Mouse (Mus musculus): ENCODE results near the gene Pou5f2. TPM values are rescaled to one million over a fixed set of nuclear protein-coding genes. Genes with fewer than 3 reads are reported as not detected.

Pou5f2 gene
- under 1 TPM; 0.21 to 0.38 TPM for total RNA-seq (2021)
- long read RNA-seq, experiment 1 = 0 reads
- long read RNA-seq, experiment 2 = 0 reads

DNA sequence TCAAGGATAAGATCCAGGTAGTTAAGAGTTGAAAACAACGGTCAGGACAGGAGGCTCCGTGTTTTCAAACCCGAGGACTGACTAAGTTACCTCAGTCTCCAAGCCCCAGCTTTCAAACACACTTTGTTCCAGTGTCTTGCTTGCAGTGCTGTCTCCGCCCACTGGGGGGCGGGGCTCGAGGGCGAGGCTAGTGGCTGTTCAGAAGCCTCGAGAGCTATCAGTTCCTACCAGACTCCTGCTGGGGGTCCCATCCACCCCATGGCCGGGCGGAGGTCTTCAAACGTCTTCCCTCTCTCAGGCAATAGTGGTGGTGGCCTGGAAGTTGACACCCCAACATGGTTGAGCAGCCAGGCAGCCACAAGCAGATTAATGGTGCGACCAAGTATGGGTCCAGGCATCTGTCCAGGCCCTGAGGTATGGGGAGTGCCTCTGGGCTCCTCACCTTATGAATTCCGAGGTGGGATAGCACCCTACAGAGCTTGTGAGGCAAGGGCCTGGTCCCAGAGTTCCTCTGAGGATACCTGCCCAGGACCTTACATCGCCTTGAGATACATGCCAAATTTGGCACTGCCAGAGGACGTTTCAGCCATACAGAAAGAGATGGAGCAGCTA lies at the start of gene Pou5f2:
Pou5f2 (plus strand) TSS at position 220 of the 612 bp plus-strand sequence.
- no peak for DNase-seq (ENCODE audit: low spot score)

DNA sequence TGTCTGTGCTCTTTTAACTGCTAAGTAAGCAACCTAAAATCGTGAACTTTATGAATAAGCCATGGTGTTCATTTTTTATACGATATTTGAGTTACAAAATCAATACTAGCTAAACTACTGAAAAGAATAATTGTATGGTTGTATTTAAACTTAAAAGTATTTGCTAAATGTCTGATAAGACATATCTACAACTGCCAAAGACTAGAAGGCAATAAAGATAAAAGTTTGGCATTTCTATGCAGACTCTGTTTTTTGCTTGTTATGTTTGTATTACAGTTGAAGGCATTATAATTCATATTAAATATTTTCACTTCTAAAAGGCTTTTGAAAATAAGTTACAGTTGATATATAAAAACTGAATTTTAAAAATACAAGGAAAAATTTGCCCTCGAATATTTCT lies 48.5 kb upstream of the Pou5f2 start:
- DNase-seq (ENCODE audit: low spot score) = no peak

DNA sequence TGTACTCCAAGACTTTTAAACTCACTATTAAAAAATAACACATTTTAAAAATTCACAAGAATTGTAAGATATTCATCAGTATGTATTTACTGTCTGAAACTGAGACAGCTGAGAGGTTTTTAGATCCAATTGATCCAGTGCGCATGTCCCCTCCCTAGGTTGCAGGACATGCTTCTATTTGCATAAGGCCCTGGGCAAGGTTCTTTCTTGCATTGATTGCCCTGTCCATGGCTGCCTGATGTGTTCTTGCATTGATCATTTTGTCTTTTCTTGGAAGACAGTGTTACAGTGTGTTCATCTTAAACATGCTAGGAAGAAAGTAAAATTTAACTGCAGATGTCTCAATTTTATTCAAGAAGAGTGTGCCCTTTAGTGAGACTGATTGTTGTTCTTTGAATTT lies 47.6 kb upstream of the Pou5f2 start:
- DNase-seq (ENCODE audit: low spot score) = no peak

DNA sequence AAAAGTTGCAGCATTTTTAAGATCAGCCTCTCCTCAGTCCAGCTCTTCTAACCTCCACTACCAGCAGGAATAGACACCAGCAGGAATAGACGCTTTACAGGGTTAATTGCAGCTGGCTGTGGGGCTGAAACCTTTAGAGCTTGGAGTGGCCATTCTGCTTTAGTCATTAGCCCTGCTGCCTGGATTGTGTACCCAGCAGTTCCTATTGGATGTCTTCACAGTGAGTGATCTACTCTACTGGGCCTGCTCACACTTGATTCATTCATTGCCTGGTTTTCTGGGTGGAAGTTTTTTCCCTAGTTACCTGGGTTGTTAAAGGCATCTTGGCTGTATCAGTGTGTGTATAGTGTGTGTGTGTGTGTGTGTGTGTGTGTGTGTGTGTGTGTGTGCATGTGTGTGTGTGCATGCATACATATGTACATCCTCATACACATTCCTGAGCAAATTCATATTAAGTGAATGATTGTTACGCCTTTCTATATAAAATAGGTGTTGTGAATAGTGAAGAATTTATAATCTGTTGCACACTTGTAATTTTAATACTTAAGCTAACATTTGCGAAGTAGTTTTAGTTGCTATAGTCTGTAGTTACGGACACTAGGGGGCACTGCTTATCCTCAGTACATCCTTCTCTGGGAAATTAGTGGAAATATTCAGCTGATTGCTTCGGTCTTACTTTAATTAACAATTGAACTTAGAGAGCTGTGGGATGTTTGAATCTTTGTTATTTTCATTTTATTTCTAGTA lies 42.4 kb upstream of the Pou5f2 start:
- DNase-seq (ENCODE audit: low spot score) = peak; percentile 9

DNA sequence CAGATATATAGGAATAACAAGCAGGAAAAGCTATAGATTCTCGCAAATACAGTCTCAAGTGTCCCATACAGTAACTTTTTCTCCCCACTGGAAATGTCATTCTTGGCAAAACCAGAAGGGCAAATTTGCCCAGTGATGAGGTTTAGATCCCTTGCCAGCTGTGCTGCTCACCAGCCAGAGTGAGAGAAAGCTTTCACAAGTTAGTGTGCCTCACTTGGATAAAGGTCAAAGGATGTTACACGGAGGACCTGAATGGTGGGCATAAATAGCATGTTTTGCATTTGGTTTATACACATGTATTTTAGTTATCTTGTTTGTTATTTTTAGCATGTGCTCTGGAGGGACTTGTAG lies 41.9 kb upstream of the Pou5f2 start:
- DNase-seq (ENCODE audit: low spot score) = no peak

DNA sequence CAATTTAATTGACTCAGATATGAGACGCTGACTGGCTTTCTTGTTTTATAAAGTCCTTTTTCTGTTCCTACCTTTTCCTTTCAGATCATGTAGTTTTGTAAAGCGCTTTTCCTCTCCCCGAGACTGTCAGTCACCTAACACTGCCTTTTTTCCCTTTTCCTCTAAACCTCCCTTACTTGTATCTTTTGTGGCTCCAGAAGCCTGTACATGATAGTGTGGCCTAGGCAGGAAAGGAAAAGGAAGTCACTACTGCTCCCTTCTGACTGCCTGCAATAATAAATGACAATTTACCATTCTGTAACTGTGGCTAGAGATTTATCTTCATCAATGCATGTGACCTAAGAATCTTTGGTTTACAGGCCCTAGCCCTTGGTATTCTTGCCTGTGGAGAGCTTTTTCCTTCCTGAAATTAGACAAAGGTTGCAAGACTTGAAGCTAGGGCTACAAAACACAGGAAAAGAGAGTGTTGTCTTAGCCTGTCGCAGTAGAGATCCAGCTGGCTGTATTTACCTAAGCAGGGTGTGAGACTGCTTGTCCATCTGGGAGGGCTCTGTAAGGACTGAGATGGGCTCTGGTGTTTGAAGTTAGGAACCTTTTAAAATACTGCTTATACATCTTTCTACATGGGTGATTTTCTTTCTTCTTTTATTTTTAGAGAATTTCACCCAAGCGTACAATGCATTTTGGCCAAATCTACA lies 33.4 kb upstream of the Pou5f2 start:
- no peak for DNase-seq (ENCODE audit: low spot score)

DNA sequence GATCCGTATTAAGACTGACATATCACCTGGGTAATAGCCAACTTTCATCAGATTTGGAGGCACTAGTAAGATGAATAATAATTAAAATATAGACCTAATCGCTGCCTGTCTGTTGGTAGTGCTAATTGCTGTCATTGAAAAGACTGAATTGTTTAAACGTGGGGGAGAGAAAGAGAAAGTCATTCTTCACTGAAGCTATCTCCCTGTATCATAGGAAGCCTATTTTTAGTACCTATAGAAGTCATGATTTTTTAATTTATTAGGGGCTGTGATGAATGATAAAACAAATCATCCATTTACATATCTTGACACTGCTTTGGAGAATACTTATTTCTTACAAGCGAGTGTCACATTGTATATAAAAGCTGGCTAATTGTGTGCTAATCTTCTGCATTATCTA lies 20.1 kb upstream of the Pou5f2 start:
- no peak for DNase-seq (ENCODE audit: low spot score)

DNA sequence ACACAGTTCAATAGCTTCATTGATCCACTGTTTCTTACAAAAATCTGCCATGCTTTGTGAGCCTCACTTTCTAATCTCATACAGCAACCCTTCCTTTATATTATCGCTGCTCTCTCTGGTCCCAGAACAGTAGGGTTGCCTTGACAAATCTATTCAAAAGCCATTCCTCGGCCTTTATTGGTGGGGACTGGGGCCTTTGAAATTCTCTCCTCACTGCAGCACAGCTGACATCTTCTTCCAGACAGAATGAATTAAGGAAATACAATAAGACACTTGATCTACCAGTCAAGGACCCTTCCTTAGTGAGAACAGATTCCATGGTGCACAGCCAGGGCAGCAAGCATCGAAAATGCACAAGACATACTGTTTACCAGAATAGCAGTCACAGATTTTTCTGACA lies 19.4 kb upstream of the Pou5f2 start:
- DNase-seq (ENCODE audit: low spot score) = no peak

DNA sequence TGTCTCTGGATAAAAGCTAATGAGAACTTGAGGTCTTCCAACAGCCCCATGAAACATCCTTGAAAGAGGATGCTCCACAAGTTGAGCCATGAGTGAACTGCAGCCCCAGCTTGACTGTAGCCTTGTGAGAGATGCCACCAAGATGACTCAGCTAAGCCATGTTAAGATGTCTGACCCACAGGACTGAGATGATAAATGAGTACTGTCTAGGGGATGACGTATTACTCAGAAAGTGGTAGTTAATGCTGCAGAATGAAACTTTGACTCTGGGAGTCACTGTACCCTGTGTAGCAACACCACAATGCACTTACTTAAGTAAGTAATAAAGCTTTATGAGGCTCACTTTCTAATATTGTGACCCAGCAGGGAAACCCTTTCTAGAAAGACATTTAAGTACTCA lies 14.5 kb upstream of the Pou5f2 start:
- no peak for DNase-seq (ENCODE audit: low spot score)

DNA sequence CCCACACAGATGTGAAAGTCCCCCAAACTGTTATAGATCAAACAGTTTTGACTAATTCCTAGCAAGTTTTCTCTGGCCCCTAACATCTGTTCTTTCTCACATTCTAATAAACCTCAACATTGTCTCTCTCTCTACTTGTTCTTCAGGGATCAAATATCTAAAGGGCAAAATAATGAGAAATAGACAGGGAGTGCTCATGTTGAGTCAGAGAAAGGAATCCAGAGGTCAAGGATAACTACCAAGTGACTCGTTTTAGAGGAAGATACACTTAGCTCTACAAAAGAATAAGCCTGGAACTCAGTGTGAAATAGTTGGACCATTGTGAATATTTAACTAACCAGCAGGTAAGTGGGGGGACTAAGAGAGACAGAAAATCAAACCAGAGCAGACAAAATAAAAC lies 8.1 kb downstream of the Pou5f2 start:
- no peak for DNase-seq (ENCODE audit: low spot score)

DNA sequence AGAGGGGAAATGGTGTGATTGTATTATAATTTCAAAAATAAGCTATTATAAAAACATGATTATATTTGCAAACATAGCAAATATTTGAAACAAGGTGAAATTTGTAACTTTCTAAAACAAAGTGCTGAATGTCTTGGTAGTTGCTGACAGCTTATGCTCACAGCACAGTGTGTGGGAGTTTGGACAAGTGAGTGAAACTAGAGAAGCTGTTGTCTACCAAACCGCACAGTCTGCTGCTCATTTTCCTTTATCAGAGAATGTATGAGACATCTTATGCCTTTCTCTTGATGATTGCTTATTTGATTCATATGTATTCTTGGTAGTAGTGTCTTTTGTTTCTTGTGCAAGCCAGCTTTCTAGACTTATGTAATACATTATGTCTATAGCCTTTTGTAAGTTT lies 12.5 kb downstream of the Pou5f2 start:
- no peak for DNase-seq (ENCODE audit: low spot score)

DNA sequence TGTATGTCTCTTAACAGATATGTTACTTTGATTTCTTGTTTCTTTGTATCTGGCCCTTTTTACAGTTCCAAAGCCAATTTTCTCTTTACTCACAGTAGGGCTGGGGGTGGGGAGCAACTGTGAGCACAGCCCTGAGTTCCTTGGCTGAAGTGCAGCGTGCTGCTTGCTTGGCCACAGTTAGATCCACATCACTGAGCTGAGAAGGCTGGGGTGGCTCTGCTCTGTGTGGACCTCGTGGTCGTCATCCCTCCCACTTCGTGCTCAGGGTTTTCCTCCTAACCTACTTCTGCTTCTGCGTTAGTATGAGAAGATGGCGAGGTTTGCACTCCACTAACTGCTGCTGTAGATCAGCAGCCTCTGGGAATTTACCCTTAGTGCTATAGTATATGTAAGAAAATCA lies 18.5 kb downstream of the Pou5f2 start:
- no peak for DNase-seq (ENCODE audit: low spot score)

DNA sequence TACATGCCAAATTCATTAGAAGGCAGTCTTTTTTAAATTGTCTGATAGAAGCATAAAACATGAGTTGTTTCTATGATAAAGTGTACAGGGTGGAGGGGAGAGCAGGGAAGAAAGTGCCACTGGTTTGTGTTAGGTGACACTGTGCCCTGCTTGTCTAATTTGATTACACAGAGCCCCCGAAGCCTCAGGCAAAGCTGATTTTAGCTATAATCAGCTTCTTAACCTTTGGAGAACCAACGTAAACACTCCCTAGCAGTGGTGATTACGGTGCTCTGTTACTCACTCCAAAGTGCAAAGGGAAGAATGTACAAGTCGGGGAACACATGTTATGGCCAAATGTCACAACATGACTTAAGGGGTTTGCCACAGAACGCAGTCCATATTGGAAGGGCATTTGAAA lies 20.4 kb downstream of the Pou5f2 start:
- no peak for DNase-seq (ENCODE audit: low spot score)

Other genes with a start within 250 kb of the Pou5f2 start
- under 1 TPM; 0.64 to 0.83 TPM for gene Nr2f1, start 174.9 kb downstream of the Pou5f2 start, total RNA-seq (2021)